Mouse (Mus musculus) myocyte (in vitro differentiated cells): ENCODE data around the gene Dao.

Experiments used
- CEBPB ChIP-seq: IDR thresholded peaks from 2 replicates; pipeline ENCODE4 v1.6.1; 2011; ENCODE audit warnings: mild to moderate bottlenecking, moderate library complexity; ENCODE audit not compliant: poor library complexity, insufficient read depth, severe bottlenecking
- E2F4 ChIP-seq: IDR thresholded peaks from one replicate; pipeline ENCODE4 v1.6.1; 2011; ENCODE audit warnings: mild to moderate bottlenecking, control low read depth, moderate library complexity; ENCODE audit not compliant: insufficient read depth
- MAX ChIP-seq: IDR thresholded peaks from one replicate; pipeline ENCODE4 v1.6.1; 2011; ENCODE audit warnings: low read depth, mild to moderate bottlenecking, control low read depth
- MYOD1 ChIP-seq, 3 experiments: IDR thresholded peaks; one replicate each; pipeline ENCODE4 v1.6.1; 2011; ENCODE audit warnings: control low read depth in 2 of 3, low read depth in 2 of 3, mild to moderate bottlenecking in 2 of 3, moderate library complexity in 1 of 3; ENCODE audit not compliant: insufficient read length in 2 of 3, control insufficient read depth in 1 of 3
- MYOG ChIP-seq, 3 experiments: IDR thresholded peaks; one replicate each; pipeline ENCODE4 v1.6.1; 2011; ENCODE audit warnings: control low read depth in 2 of 3, low read depth in 2 of 3, mild to moderate bottlenecking in 2 of 3; ENCODE audit not compliant: insufficient read length in 2 of 3, control insufficient read depth in 1 of 3, insufficient read depth in 1 of 3
- POLR2A ChIP-seq: IDR thresholded peaks from one replicate; pipeline ENCODE4 v1.6.1; 2011; ENCODE audit warnings: low read depth, mild to moderate bottlenecking, control low read depth, moderate library complexity; ENCODE audit not compliant: insufficient read length
- POLR2AphosphoS2 ChIP-seq: IDR thresholded peaks from one replicate; pipeline ENCODE4 v1.6.1; 2011; ENCODE audit warnings: low read depth, control low read depth; ENCODE audit not compliant: insufficient read length
- REST ChIP-seq: IDR thresholded peaks from one replicate; pipeline ENCODE4 v1.6.1; 2011; ENCODE audit warnings: mild to moderate bottlenecking, control low read depth, moderate library complexity; ENCODE audit not compliant: insufficient read depth, insufficient read length
- SRF ChIP-seq: IDR thresholded peaks from one replicate; pipeline ENCODE4 v1.6.1; 2011; ENCODE audit warnings: low read depth; ENCODE audit not compliant: control insufficient read depth, insufficient read length
- TCF12 ChIP-seq: IDR thresholded peaks from one replicate; pipeline ENCODE4 v1.6.1; 2011; ENCODE audit warnings: mild to moderate bottlenecking, control low read depth; ENCODE audit not compliant: poor library complexity, insufficient read depth, severe bottlenecking
- USF1 ChIP-seq: IDR thresholded peaks from one replicate; pipeline ENCODE4 v1.6.1; 2011; ENCODE audit warnings: low read depth, mild to moderate bottlenecking, control low read depth, moderate library complexity

- TF ChIP-seq POLR2AphosphoS2 = no peak
- no peak for TF ChIP-seq MAX
- no peak for TF ChIP-seq TCF12
- TF ChIP-seq POLR2A = no peak
- TF ChIP-seq USF1 = no peak
- no peak for TF ChIP-seq E2F4
- no peak for TF ChIP-seq CEBPB
- no peak for TF ChIP-seq SRF
- no peak for TF ChIP-seq MYOD1 (IDR thresholded peaks at IDR 0.05; ENCODE audit: control insufficient read depth in 1 of 3, insufficient read length in 2 of 3, low read depth in 2 of 3)
- no peak for TF ChIP-seq MYOG (IDR thresholded peaks at IDR 0.05; ENCODE audit: control insufficient read depth in 1 of 3, insufficient read depth in 1 of 3, insufficient read length in 2 of 3, low read depth in 2 of 3)
- no peak for TF ChIP-seq REST
Measured at GRCm38 (mm10) chr5:114061675-114062074, 58.2 kb downstream of the Dao start.
